Mouse (Mus musculus) midbrain, postnatal 0 days (tissue): Measurements from ENCODE around the gene Atf1. TPM values are rescaled to one million over a fixed set of nuclear protein-coding genes. Genes with fewer than 3 reads are reported as not detected.

Experiments used
- ATAC-seq: fragments of 200-750 bp; cut with Nextera tagmentation; 2 replicates; pipeline ENCODE4 v1.8.0; 2017; ENCODE audit warnings: moderate number of reproducible peaks, mild to moderate bottlenecking, moderate TSS enrichment, moderate library complexity; ENCODE audit not compliant: low FRiP score
- DNase-seq: peaks from one replicate; pipeline ENCODE4 v3.0.0-alpha.2; 2015; ENCODE audit warnings: low spot score
- H3K27ac ChIP-seq: fragments of 300-500 bp; sonication (generic); 2 replicates; pipeline ENCODE4 v1.5.1; 2014; ENCODE audit warnings: low read depth, mild to moderate bottlenecking, low read length, mixed read lengths
- H3K27me3 ChIP-seq: fragments of 300-500 bp; sonication (generic); 2 replicates; pipeline ENCODE4 v1.6.1; 2014; ENCODE audit warnings: low read length, control low read depth, mixed read lengths; ENCODE audit not compliant: insufficient read depth
- H3K36me3 ChIP-seq: fragments of 300-500 bp; sonication (generic); 2 replicates; pipeline ENCODE4 v1.6.1; 2014; ENCODE audit warnings: low read length, control low read depth, mixed read lengths; ENCODE audit not compliant: insufficient read depth
- H3K4me1 ChIP-seq: fragments of 300-500 bp; sonication (generic); 2 replicates; pipeline ENCODE4 v1.6.1; 2014; ENCODE audit warnings: mild to moderate bottlenecking, control low read depth, antibody characterized with exemption, low read length, mixed read lengths; ENCODE audit not compliant: insufficient read depth
- H3K4me2 ChIP-seq: fragments of 300-500 bp; sonication (generic); 2 replicates; pipeline ENCODE4 v1.6.1; 2014; ENCODE audit warnings: low read depth, mild to moderate bottlenecking, low read length, mixed read lengths; ENCODE audit not compliant: poor library complexity, severe bottlenecking
- H3K4me3 ChIP-seq: fragments of 300-500 bp; sonication (generic); 2 replicates; pipeline ENCODE4 v1.5.1; 2014; ENCODE audit warnings: low read depth, mild to moderate bottlenecking, low read length, moderate library complexity
- H3K9ac ChIP-seq: fragments of 300-500 bp; sonication (generic); replicated peaks from 2 replicates; pipeline ENCODE4 v1.6.1; 2014; ENCODE audit warnings: mild to moderate bottlenecking, low read length, moderate library complexity, mixed read lengths; ENCODE audit not compliant: poor library complexity, severe bottlenecking
- H3K9me3 ChIP-seq: fragments of 300-500 bp; sonication (generic); 2 replicates; pipeline ENCODE4 v1.6.1; 2016; ENCODE audit warnings: low read length, control low read depth
- CTCF ChIP-seq: IDR thresholded peaks from 2 replicates; pipeline ENCODE4 v1.5.1; 2016; ENCODE audit warnings: antibody characterized with exemption, mild to moderate bottlenecking
- WGBS: fragments of 180-500 bp; shearing (Covaris S2); extraction: QIAGEN DNeasy Blood & Tissue Kit; methylation state at CpG from one replicate; pipeline ENCODE4 v1.1.7; 2014; 5-methylcytosine and 5-hydroxymethylcytosine counted together
- polyA plus RNA-seq: library from polyadenylated mRNA; unstranded; fragments of >200 nt; fragmentation: Nextera tagmentation; extraction: Ambion mirVana; gene quantifications from 2 replicates; pipeline ENCODE4 v1.2.1, GENCODE M21; 2015
- total RNA-seq: library from RNA; depleted of rRNA; stranded (reverse); fragments of >200 nt; gene quantifications from 2 replicates; pipeline ENCODE4 v1.2.3, GENCODE M21; 2014

Gene Atf1
- total and polyA plus RNA-seq, 2 experiments from 2014 or later, result 9.8 to 15.8 TPM

DNA sequence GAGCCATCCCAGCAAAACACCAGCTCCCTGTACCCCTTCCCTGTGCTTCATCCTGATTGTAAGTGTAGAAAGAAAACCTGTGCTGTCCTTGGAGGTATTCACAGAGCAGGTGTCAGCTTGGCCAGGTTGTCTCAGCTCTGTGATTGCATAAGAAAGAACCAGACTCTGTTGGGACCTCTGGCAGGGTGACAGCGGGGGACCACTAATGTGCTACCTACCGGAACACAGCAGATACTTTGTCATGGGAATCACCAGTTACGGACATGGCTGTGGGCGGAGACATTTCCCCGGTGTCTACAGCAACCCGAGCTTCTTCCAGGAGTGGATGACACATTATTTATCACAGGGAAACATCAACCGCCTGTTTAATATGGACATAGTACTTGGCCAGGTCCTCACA is 64.7 kb downstream of the Atf1 start:
- Histone ChIP-seq H3K9me3 (no peaks in the 10 kb centered on the region), H3K27ac (no peak overlapping the region), H3K4me1 (no peaks in the 10 kb centered on the region), H3K9ac (no peak overlapping the region), H3K36me3 (no peaks in the 10 kb centered on the region), H3K4me2 (no peak overlapping the region), H3K4me3 (no peak overlapping the region), H3K27me3 (no peaks in the 10 kb centered on the region)
- WGBS, result 77% methylated on average over 7 of the region's 7 CpGs
- no peak for DNase-seq
- no peak for TF ChIP-seq CTCF
- ATAC-seq, result no peak

- Histone ChIP-seq H3K9ac (no peak overlapping the region), H3K9me3 (no peaks in the 10 kb centered on the region), H3K4me3 (no peak overlapping the region), H3K27me3 (no peaks in the 10 kb centered on the region), H3K36me3 (no peaks in the 10 kb centered on the region), H3K27ac (no peak overlapping the region), H3K4me2 (no peak overlapping the region), H3K4me1 (no peaks in the 10 kb centered on the region)
- WGBS, result 90% methylated on average over 5 of the region's 5 CpGs
- no peak for TF ChIP-seq CTCF
- no peak for ATAC-seq
- no peak for DNase-seq
Measured at GRCm38 (mm10) chr15:100297856-100298255, 70.2 kb downstream of the Atf1 start.

- ATAC-seq (no peak), DNase-seq (no peak)
- Histone ChIP-seq H3K4me2 (no peak overlapping the region), H3K27me3 (no peaks in the 10 kb centered on the region), H3K4me3 (no peak overlapping the region), H3K9me3 (no peaks in the 10 kb centered on the region), H3K9ac (no peak overlapping the region), H3K4me1 (no peaks in the 10 kb centered on the region), H3K36me3 (no peaks in the 10 kb centered on the region), H3K27ac (no peak overlapping the region)
- 90% methylated on average over 6 of the region's 6 CpGs for WGBS
- TF ChIP-seq CTCF, result no peak
Measured at GRCm38 (mm10) chr15:100300499-100300898, 72.9 kb downstream of the Atf1 start.

DNA sequence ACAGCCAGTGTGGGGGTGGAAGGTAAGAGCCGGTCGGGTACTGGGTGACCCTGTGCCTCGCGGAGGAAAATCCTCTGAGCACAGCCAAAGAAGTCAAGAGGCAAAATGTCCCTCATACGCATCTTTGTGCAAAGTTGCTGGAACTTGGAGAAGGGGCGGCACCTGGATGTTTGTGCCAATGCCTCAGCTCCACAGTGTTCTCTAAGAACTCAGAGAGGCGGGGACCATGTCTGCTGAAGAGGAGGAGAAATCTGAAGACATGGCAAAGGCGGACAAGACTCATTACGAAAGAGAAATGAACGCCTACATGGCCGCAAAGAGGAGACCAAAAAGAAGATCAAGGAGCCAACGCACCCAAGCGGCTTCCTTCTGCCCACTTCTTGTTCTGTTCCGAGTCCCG is 73.9 kb downstream of the Atf1 start:
- H3K9me3 ChIP-seq, result no peaks in the 10 kb centered on the region
- DNase-seq (no peak), ATAC-seq (no peak)
- H3K9ac ChIP-seq, result no peak overlapping the region
- no peak for TF ChIP-seq CTCF
- H3K4me2 ChIP-seq, result no peak overlapping the region
- no peaks in the 10 kb centered on the region for H3K4me1 ChIP-seq
- no peak overlapping the region for H3K27ac ChIP-seq
- no peak overlapping the region for H3K4me3 ChIP-seq
- H3K27me3 ChIP-seq, result no peaks in the 10 kb centered on the region
- WGBS, result 67% methylated on average over 15 of the region's 15 CpGs
- no peaks in the 10 kb centered on the region for H3K36me3 ChIP-seq

GRCm38 (mm10) chr15:100303428-100304018 is 75.9 kb downstream of the Atf1 start:
- Histone ChIP-seq H3K36me3 (no peaks in the 10 kb centered on the region), H3K4me2 (peak overlapping the region; percentile 80), H3K9ac (peak overlapping the region; percentile 75), H3K4me3 (peak overlapping the region; percentile 48), H3K9me3 (no peaks in the 10 kb centered on the region), H3K4me1 (no peaks in the 10 kb centered on the region), H3K27me3 (no peaks in the 10 kb centered on the region), H3K27ac (0 out of 2 replicates have a peak overlapping the region, but pooled peaks have one; percentile 85)
- no peak for ATAC-seq
- no peak for DNase-seq
- no peak for TF ChIP-seq CTCF
- 38% methylated on average over 8 of the region's 8 CpGs for WGBS

DNA sequence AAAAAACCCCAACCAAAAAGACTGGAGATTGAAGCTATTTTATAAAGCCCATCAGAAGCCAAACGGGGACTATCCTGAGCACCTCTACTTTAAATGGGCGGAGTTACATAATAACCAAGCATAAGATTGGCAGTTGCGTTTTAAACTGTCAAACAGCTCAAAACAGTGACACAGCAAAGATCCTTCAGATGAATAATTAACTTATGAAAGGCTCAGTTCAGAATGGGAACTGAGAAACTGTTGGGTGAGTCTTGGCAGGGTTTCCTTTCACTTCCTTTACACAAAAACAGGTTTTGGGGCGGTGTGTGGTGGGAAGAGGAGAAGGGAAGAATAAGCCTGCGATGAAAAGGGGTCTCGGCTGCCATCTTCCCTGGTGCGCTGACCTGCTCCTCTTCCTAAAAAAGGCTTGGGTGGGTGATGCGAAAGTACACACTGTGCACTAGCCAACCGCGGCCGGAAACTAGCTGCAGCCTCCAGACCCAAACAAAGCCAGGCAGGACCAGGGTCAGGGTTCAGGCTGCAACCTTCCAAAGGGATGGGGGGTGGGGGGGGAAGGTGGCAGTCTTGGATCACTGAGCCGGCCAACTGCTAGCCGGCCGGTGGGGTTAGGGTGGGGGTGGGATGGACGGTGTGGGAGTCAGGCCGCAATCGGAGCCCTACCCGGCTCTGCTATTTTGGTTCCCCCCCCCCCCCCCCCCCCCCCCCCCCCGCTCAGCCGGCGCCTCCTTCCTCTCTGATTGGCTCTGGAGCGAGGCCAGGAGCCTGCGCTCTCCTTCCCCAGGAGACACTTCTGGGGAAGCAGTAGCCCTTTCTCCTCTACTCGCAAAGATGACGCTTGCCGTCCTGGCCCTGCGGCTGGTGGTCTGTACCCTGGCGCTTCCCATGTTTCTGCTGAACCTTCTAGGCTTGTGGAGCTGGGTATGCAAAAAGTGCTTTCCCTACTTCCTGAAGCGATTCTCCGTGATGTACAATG is 76.7 kb downstream of the Atf1 start, which contains the start of gene Mettl7a1:
TSS of gene Mettl7a1 (plus strand) at position 122 of the 973 bp plus-strand sequence.
- 3% methylated on average over 23 of the region's 30 CpGs for WGBS

More for the DNA sequence above, 76.7 kb downstream of the Atf1 start, which contains the start of gene Mettl7a1:
- Histone ChIP-seq H3K27ac (peak within 1 kb of the TSS; percentile 85), H3K36me3 (no peaks in the 10 kb centered on the region), H3K9ac (peak within 1 kb of the TSS; percentile 75), H3K4me3 (peak within 1 kb of the TSS; percentile 48), H3K9me3 (no peaks in the 10 kb centered on the region), H3K27me3 (no peaks in the 10 kb centered on the region), H3K4me2 (peak within 1 kb of the TSS; percentile 80), H3K4me1 (no peaks in the 10 kb centered on the region)
- peak; percentile 91 for DNase-seq
- peak; percentile 72 for ATAC-seq
- no peak for TF ChIP-seq CTCF
